Mouse (Mus musculus): ENCODE results near the gene Tbc1d20. TPM values are rescaled to one million over a fixed set of nuclear protein-coding genes. Genes with fewer than 3 reads are reported as not detected.
"Not testable (repeated sequence)": the region's sequence is repeated elsewhere in the genome, so short reads cannot be mapped to it uniquely, and the experiment has no call there.

Gene Tbc1d20
- polyA plus RNA-seq, 1 experiment from 2014 or later, result 26.4 TPM

- no peak overlapping the region for H3K4me2 ChIP-seq (ENCODE audit: low read depth, low read length)
- H3K4me3 ChIP-seq (ENCODE audit: low read depth, low read length), result no peak overlapping the region
- no peaks in the 10 kb centered on the region for H3K36me3 ChIP-seq (replicated peaks; ENCODE audit: control insufficient read depth, insufficient read depth, low read depth, low read length)
- H3K9ac ChIP-seq (replicated peaks; ENCODE audit: low read length), result no peak overlapping the region
- DNase-seq (ENCODE audit: low spot score), result no peak
- no peak overlapping the region for H3K27ac ChIP-seq (replicated peaks; ENCODE audit: low read depth, low read length)
- no peaks in the 10 kb centered on the region for H3K4me1 ChIP-seq (ENCODE audit: control insufficient read depth, insufficient read depth, low read length)
- H3K27me3 ChIP-seq (ENCODE audit: control insufficient read depth, insufficient read depth, low read length), result no peaks in the 10 kb centered on the region
- ATAC-seq (replicated peaks; ENCODE audit: insufficient number of reproducible peaks, low FRiP score, low TSS enrichment, low read depth), result no peak
- H3K9me3 ChIP-seq (replicated peaks; ENCODE audit: control insufficient read depth, low read length), result no peaks in the 10 kb centered on the region
- 33% methylated on average over 9 of the region's 9 CpGs for WGBS
These were observed 53.3 kb downstream of the Tbc1d20 start for GRCm38 (mm10) chr2:152346776-152347465.

- WGBS, result 78% methylated on average over 2 of the region's 2 CpGs
These were observed 54.1 kb downstream of the Tbc1d20 start for GRCm38 (mm10) chr2:152347722-152348121.

GRCm38 (mm10) chr2:152349205-152349604 lies 55.6 kb downstream of the Tbc1d20 start:
- no peak overlapping the region for H3K9ac ChIP-seq (replicated peaks; ENCODE audit: low read length)
- H3K4me3 ChIP-seq (ENCODE audit: low read depth, low read length), result no peak overlapping the region
- WGBS, result 79% methylated on average over 6 of the region's 6 CpGs
- no peak overlapping the region for H3K27ac ChIP-seq (replicated peaks; ENCODE audit: low read depth, low read length)
- H3K27me3 ChIP-seq (ENCODE audit: control insufficient read depth, insufficient read depth, low read length), result no peaks in the 10 kb centered on the region
- DNase-seq (ENCODE audit: low spot score), result no peak
- no peak overlapping the region for H3K4me2 ChIP-seq (ENCODE audit: low read depth, low read length)
- H3K9me3 ChIP-seq (replicated peaks; ENCODE audit: control insufficient read depth, low read length), result no peaks in the 10 kb centered on the region
- no peaks in the 10 kb centered on the region for H3K4me1 ChIP-seq (ENCODE audit: control insufficient read depth, insufficient read depth, low read length)
- no peak for ATAC-seq (replicated peaks; ENCODE audit: insufficient number of reproducible peaks, low FRiP score, low TSS enrichment, low read depth)
- H3K36me3 ChIP-seq (replicated peaks; ENCODE audit: control insufficient read depth, insufficient read depth, low read depth, low read length), result no peaks in the 10 kb centered on the region

More at GRCm38 (mm10) chr2:152347722-152348121, 54.1 kb downstream of the Tbc1d20 start:
- H3K27ac ChIP-seq (replicated peaks; ENCODE audit: low read depth, low read length), result no peak overlapping the region
- DNase-seq (ENCODE audit: low spot score) (no peak), ATAC-seq (replicated peaks; ENCODE audit: insufficient number of reproducible peaks, low FRiP score, low TSS enrichment, low read depth) (no peak)
- no peak overlapping the region for H3K4me3 ChIP-seq (ENCODE audit: low read depth, low read length)
- H3K9ac ChIP-seq (replicated peaks; ENCODE audit: low read length), result no peak overlapping the region
- no peaks in the 10 kb centered on the region for H3K4me1 ChIP-seq (ENCODE audit: control insufficient read depth, insufficient read depth, low read length)
- no peaks in the 10 kb centered on the region for H3K9me3 ChIP-seq (replicated peaks; ENCODE audit: control insufficient read depth, low read length)
- no peak overlapping the region for H3K4me2 ChIP-seq (ENCODE audit: low read depth, low read length)
- H3K27me3 ChIP-seq (ENCODE audit: control insufficient read depth, insufficient read depth, low read length), result no peaks in the 10 kb centered on the region
- H3K36me3 ChIP-seq (replicated peaks; ENCODE audit: control insufficient read depth, insufficient read depth, low read depth, low read length), result no peaks in the 10 kb centered on the region

GRCm38 (mm10) chr2:152349842-152350540 lies 56.4 kb downstream of the Tbc1d20 start:
- no peak for ATAC-seq (replicated peaks; ENCODE audit: insufficient number of reproducible peaks, low FRiP score, low TSS enrichment, low read depth)
- H3K27ac ChIP-seq (replicated peaks; ENCODE audit: low read depth, low read length), result no peak overlapping the region
- H3K4me2 ChIP-seq (ENCODE audit: low read depth, low read length), result no peak overlapping the region
- no peak for DNase-seq (ENCODE audit: low spot score)
- H3K4me1 ChIP-seq (ENCODE audit: control insufficient read depth, insufficient read depth, low read length), result no peaks in the 10 kb centered on the region
- no peaks in the 10 kb centered on the region for H3K27me3 ChIP-seq (ENCODE audit: control insufficient read depth, insufficient read depth, low read length)
- H3K4me3 ChIP-seq (ENCODE audit: low read depth, low read length), result no peak overlapping the region
- 87% methylated on average over 7 of the region's 8 CpGs for WGBS
- H3K9ac ChIP-seq (replicated peaks; ENCODE audit: low read length), result no peak overlapping the region
- H3K36me3 ChIP-seq (replicated peaks; ENCODE audit: control insufficient read depth, insufficient read depth, low read depth, low read length), result no peaks in the 10 kb centered on the region
- H3K9me3 ChIP-seq (replicated peaks; ENCODE audit: control insufficient read depth, low read length), result no peaks in the 10 kb centered on the region; the same call in 1 of the 2 replicates

- no peak overlapping the region for H3K4me3 ChIP-seq (ENCODE audit: low read depth, low read length)
- H3K9me3 ChIP-seq (replicated peaks; ENCODE audit: control insufficient read depth, low read length), result no peaks in the 10 kb centered on the region; the same call in 1 of the 2 replicates
- no peaks in the 10 kb centered on the region for H3K4me1 ChIP-seq (ENCODE audit: control insufficient read depth, insufficient read depth, low read length)
- WGBS, result 92% methylated on average over 3 of the region's 3 CpGs
- H3K27ac ChIP-seq (replicated peaks; ENCODE audit: low read depth, low read length), result no peak overlapping the region
- H3K27me3 ChIP-seq (ENCODE audit: control insufficient read depth, insufficient read depth, low read length), result no peaks in the 10 kb centered on the region
- no peaks in the 10 kb centered on the region for H3K36me3 ChIP-seq (replicated peaks; ENCODE audit: control insufficient read depth, insufficient read depth, low read depth, low read length)
- ATAC-seq (replicated peaks; ENCODE audit: insufficient number of reproducible peaks, low FRiP score, low TSS enrichment, low read depth), result no peak
- no peak for DNase-seq (ENCODE audit: low spot score)
- H3K9ac ChIP-seq (replicated peaks; ENCODE audit: low read length), result no peak overlapping the region; the same call in 1 of the 2 replicates
- H3K4me2 ChIP-seq (ENCODE audit: low read depth, low read length), result no peak overlapping the region
These were observed 63.6 kb downstream of the Tbc1d20 start for GRCm38 (mm10) chr2:152357254-152357653.

GRCm38 (mm10) chr2:152358977-152359376 lies 65.3 kb downstream of the Tbc1d20 start:
- ATAC-seq (replicated peaks; ENCODE audit: insufficient number of reproducible peaks, low FRiP score, low TSS enrichment, low read depth), result not testable (repeated sequence)
- 74% methylated on average over 5 of the region's 5 CpGs for WGBS

GRCm38 (mm10) chr2:152359616-152360015 lies 66.0 kb downstream of the Tbc1d20 start:
- Histone ChIP-seq H3K4me2 (ENCODE audit: low read depth, low read length) (no peak overlapping the region), H3K36me3 (replicated peaks; ENCODE audit: control insufficient read depth, insufficient read depth, low read depth, low read length) (no peaks in the 10 kb centered on the region), H3K27me3 (ENCODE audit: control insufficient read depth, insufficient read depth, low read length) (no peaks in the 10 kb centered on the region), H3K9ac (replicated peaks; ENCODE audit: low read length) (no peak overlapping the region), H3K4me1 (ENCODE audit: control insufficient read depth, insufficient read depth, low read length) (no peaks in the 10 kb centered on the region), H3K27ac (replicated peaks; ENCODE audit: low read depth, low read length) (no peak overlapping the region), H3K9me3 (replicated peaks; ENCODE audit: control insufficient read depth, low read length) (no peaks in the 10 kb centered on the region; the same call in 1 of the 2 replicates), H3K4me3 (ENCODE audit: low read depth, low read length) (no peak overlapping the region)
- DNase-seq (ENCODE audit: low spot score) (no peak), ATAC-seq (replicated peaks; ENCODE audit: insufficient number of reproducible peaks, low FRiP score, low TSS enrichment, low read depth) (no peak)
- 72% methylated on average over 5 of the region's 5 CpGs for WGBS

More at GRCm38 (mm10) chr2:152358977-152359376, 65.3 kb downstream of the Tbc1d20 start:
- not testable (repeated sequence) for H3K9ac ChIP-seq (replicated peaks; ENCODE audit: low read length); H3K36me3 ChIP-seq (replicated peaks; ENCODE audit: control insufficient read depth, insufficient read depth, low read depth, low read length); H3K27ac ChIP-seq (replicated peaks; ENCODE audit: low read depth, low read length); H3K4me3 ChIP-seq (ENCODE audit: low read depth, low read length); DNase-seq (ENCODE audit: low spot score); H3K9me3 ChIP-seq (replicated peaks; ENCODE audit: control insufficient read depth, low read length); H3K27me3 ChIP-seq (ENCODE audit: control insufficient read depth, insufficient read depth, low read length); H3K4me2 ChIP-seq (ENCODE audit: low read depth, low read length); H3K4me1 ChIP-seq (ENCODE audit: control insufficient read depth, insufficient read depth, low read length)

- Histone ChIP-seq H3K4me1 (ENCODE audit: control insufficient read depth, insufficient read depth, low read length) (no peaks in the 10 kb centered on the region), H3K36me3 (replicated peaks; ENCODE audit: control insufficient read depth, insufficient read depth, low read depth, low read length) (no peaks in the 10 kb centered on the region), H3K27ac (replicated peaks; ENCODE audit: low read depth, low read length) (no peak overlapping the region), H3K9ac (replicated peaks; ENCODE audit: low read length) (no peak overlapping the region), H3K4me3 (ENCODE audit: low read depth, low read length) (no peak overlapping the region), H3K4me2 (ENCODE audit: low read depth, low read length) (no peak overlapping the region), H3K9me3 (replicated peaks; ENCODE audit: control insufficient read depth, low read length) (no peaks in the 10 kb centered on the region), H3K27me3 (ENCODE audit: control insufficient read depth, insufficient read depth, low read length) (no peaks in the 10 kb centered on the region)
- no peak for ATAC-seq (replicated peaks; ENCODE audit: insufficient number of reproducible peaks, low FRiP score, low TSS enrichment, low read depth)
- 51% methylated on average over 7 of the region's 7 CpGs for WGBS
- no peak for DNase-seq (ENCODE audit: low spot score)
These were observed 66.7 kb downstream of the Tbc1d20 start for GRCm38 (mm10) chr2:152360271-152360775.

Measured in embryonic facial prominence, embryonic 11.5 days (tissue).